Mouse (Mus musculus) G1E (cell line): ENCODE data around the gene Taldo1. TPM values are rescaled to one million over a fixed set of nuclear protein-coding genes. Genes with fewer than 3 reads are reported as not detected.

ENCODE experiments used
- ATAC-seq: 2 replicates; pipeline ENCODE4 v1.8.0; 2016; ENCODE audit warnings: mild to moderate bottlenecking; ENCODE audit not compliant: insufficient number of reproducible peaks, poor library complexity, low FRiP score, severe bottlenecking; ENCODE audit errors: extremely low read depth
- DNase-seq: peaks from one replicate; pipeline ENCODE4 v3.0.0; 2012; ENCODE audit warnings: low spot score
- H3K27me3 ChIP-seq: 2 replicates; pipeline ENCODE4 v1.6.1; 2012; ENCODE audit warnings: mild to moderate bottlenecking, low read length, inconsistent platforms; ENCODE audit not compliant: insufficient read depth
- H3K36me3 ChIP-seq: replicated peaks from 2 replicates; pipeline ENCODE3; 2012; ENCODE audit warnings: mild to moderate bottlenecking, inconsistent platforms
- H3K4me1 ChIP-seq: 2 replicates; pipeline ENCODE4 v1.6.1; 2012; ENCODE audit warnings: low read depth, low read length, inconsistent platforms, mixed read lengths; ENCODE audit not compliant: insufficient read depth
- H3K4me3 ChIP-seq: 2 replicates; pipeline ENCODE4 v1.5.1; 2012; ENCODE audit warnings: low read depth, mild to moderate bottlenecking, inconsistent platforms, low read length, moderate library complexity, mixed read lengths
- H3K9me3 ChIP-seq: replicated peaks from 2 replicates; pipeline ENCODE4 v1.6.1; 2012; ENCODE audit warnings: inconsistent platforms
- CTCF ChIP-seq: IDR thresholded peaks from 2 replicates; pipeline ENCODE4 v1.5.1; 2012; ENCODE audit warnings: low read depth, low read length, inconsistent platforms, mixed read lengths
- GATA1 ChIP-seq: IDR thresholded peaks from 2 replicates; pipeline ENCODE4 v1.6.1; 2012; ENCODE audit warnings: borderline replicate concordance, low read length, inconsistent platforms, mixed read lengths
- GATA2 ChIP-seq: IDR thresholded peaks from 2 replicates; pipeline ENCODE4 v1.6.1; 2012; ENCODE audit warnings: low read depth, low read length, inconsistent platforms, borderline replicate concordance
- POLR2AphosphoS5 ChIP-seq: IDR thresholded peaks from 2 replicates; pipeline ENCODE4 v1.6.1; 2012; ENCODE audit warnings: low read depth, low read length, inconsistent platforms; ENCODE audit not compliant: insufficient replicate concordance
- TAL1 ChIP-seq: conservative IDR thresholded peaks from 2 replicates; pipeline ENCODE4 v1.6.1; 2012; ENCODE audit warnings: low read depth, low read length, inconsistent platforms, mixed read lengths
- polyA plus RNA-seq: library from polyadenylated mRNA; stranded (reverse); fragments of >175 nt; gene quantifications from 2 replicates; pipeline ENCODE4 v1.2.3, GENCODE M21; 2012
- total RNA-seq, 2 experiments: library from RNA; stranded (forward) in 1 of 2; stranded (reverse) in 1 of 2; fragments of 200-1000 nt in 1 of 2; fragments of >200 nt in 1 of 2; fragmentation: Nextera tagmentation in 1 of 2; gene quantifications; 2 replicates each; pipeline ENCODE4 v1.2.3; 2014 to 2017

Taldo1 gene
- total and polyA plus RNA-seq, 3 experiments = 59.1 to 514 (median 336) TPM

DNA sequence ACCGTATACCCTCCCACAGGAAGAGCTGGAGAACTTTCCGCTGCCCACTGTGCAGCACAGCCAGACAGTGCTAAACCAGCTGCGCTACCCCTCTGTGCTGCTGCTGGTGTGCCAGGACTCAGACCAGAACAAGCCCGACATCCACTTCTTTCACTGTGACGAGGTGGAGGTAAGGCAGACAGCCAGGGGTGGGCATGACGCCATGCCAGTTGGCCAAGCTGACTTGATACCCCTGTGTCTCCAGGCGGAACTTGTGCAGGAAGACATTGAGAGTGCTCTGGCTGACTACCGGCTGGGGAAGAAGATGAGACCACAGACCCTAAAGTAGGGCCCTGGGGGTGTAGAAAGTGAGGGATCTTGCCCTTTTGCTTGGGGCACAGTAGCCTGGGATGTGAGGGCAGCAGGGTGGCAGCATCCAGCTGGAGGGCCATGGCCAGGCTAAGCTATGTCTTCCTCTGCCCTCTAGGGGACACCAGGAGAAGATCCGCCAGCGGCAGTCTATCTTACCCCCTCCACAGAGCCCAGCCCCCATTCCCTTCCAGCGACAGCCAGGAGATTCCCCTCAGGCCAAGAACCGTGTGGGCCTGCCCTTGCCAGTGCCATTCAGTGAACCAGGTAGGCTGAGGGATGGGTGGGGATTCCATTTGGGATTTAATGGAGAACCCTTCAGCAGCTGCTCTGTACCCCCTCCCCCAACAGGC is 36.2 kb upstream of the Taldo1 start:
- Histone ChIP-seq H3K4me3 (no peak overlapping the region), H3K36me3 (no peaks in the 10 kb centered on the region), H3K27me3 (peaks cover 55% of the 10 kb centered on the region), H3K4me1 (peaks cover 28% of the 10 kb centered on the region), H3K9me3 (no peaks in the 10 kb centered on the region)
- ATAC-seq (no peak), DNase-seq (no peak)
- TF ChIP-seq TAL1 (no peak), CTCF (no peak), POLR2AphosphoS5 (no peak), GATA2 (no peak), GATA1 (no peak)

DNA sequence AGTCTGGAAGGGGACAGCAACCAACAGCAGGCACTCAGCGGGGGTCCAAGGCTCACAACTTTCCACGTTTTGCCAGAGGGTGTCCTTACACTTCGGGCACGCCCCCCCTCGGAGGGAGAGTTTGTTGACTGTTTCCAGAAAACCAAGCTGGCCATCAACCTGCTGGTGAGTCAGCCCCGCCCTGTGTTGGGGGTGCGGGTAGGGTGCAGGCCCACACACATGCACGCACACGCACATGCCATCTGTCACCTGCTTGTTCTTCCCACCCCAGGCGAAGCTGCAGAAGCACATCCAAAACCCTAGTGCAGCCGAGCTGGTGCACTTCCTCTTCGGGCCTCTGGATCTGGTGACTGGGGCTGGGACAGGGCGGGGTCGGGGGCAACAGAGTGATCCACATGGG is 35.0 kb upstream of the Taldo1 start:
- TF ChIP-seq GATA2 = no peak
- TF ChIP-seq TAL1 = no peak
- no peak for TF ChIP-seq GATA1
- TF ChIP-seq POLR2AphosphoS5 = no peak
- TF ChIP-seq CTCF = no peak
- Histone ChIP-seq H3K4me1 (peaks cover 35% of the 10 kb centered on the region), H3K4me3 (peak overlapping the region; percentile 50; the same call in 1 of the 2 replicates), H3K9me3 (no peaks in the 10 kb centered on the region), H3K36me3 (no peaks in the 10 kb centered on the region), H3K27me3 (peaks cover 62% of the 10 kb centered on the region)
- DNase-seq = no peak
- no peak for ATAC-seq

DNA sequence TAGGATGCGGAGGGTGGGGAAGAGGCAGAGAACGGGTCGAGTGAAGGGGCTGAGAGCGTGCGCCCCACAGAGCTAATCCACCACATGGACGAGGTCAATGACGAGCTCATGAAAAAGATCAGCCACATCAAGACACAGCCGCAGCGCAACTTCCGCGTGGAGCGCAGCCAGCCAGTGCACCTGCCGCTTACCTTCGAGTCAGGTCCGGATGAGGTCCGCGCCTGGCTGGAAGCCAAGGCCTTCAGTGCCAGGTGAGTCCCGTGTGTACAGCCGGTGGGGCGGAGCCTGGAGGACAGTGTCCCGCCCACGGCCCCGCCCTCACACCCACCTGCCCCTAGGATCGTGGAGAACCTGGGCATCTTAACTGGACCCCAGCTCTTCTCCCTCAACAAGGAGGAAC is 30.5 kb upstream of the Taldo1 start:
- ATAC-seq (no peak), DNase-seq (no peak)
- no peaks in the 10 kb centered on the region for H3K9me3 ChIP-seq
- H3K4me3 ChIP-seq = no peak overlapping the region
- TF ChIP-seq GATA1 (no peak), GATA2 (no peak), TAL1 (no peak), CTCF (no peak), POLR2AphosphoS5 (no peak)
- peaks cover 56% of the 10 kb centered on the region for H3K4me1 ChIP-seq
- H3K27me3 ChIP-seq = peaks cover 35% of the 10 kb centered on the region
- H3K36me3 ChIP-seq = no peaks in the 10 kb centered on the region

DNA sequence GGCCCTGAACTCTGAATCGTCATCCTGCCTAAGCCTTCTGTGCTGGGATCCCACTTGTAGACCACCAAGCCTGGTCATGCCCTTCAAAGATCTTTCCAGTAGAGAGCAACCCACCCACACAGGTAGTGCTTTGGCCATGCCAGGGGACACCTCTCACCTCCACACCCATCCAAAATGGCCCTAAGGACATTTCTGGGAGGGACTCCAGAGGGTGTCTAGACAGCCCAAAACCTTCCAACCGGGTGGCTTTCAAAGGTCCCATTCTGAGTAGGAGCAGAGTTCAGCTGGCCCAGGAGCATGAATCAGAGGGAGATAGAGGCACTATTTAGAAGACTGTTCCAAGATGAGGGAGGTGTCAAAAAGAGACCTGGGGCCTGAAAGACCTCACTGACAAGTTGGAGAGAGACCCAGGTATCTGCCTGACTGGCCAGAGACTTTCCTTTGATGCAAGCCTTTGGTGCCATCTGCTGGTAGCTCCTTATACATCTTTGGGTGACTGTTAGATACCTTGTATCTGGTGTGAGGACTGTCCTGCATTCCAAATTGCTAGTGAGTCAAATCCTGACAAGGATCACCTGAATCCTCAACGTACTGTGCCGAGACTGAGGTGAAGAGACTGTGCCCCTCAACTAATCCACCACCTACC is 28.8 kb upstream of the Taldo1 start:
- no peak for TF ChIP-seq POLR2AphosphoS5
- no peak for TF ChIP-seq GATA1
- peak; percentile 61 for TF ChIP-seq CTCF
- H3K9me3 ChIP-seq = no peaks in the 10 kb centered on the region
- H3K4me1 ChIP-seq = peaks cover 50% of the 10 kb centered on the region
- ATAC-seq = peak; percentile 55; the same call in 1 of the 2 replicates
- H3K36me3 ChIP-seq = no peaks in the 10 kb centered on the region
- DNase-seq = peak; percentile 51
- peak overlapping the region; percentile 21; the same call in 1 of the 2 replicates for H3K4me3 ChIP-seq
- peaks cover 21% of the 10 kb centered on the region for H3K27me3 ChIP-seq

DNA sequence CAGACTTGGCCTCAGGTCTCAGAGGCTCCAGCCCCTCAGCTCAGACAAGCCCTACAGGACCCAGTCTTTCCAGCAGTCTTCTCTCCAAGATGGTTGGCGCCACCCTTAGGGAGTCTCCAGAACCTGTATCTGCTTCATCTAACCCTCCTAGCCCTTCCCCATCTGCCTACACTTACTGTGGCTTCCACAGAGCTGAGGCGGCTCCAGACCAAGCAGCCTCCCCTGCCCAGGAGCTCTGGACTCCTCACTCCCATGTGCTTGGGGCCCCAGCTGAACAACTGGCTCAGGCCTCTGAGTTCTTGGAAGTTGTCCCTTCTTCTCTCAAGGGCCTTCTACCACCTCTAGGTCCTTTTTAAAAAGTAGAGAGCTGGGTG is 28.3 kb upstream of the Taldo1 start:
- TF ChIP-seq TAL1 = no peak
- Histone ChIP-seq H3K27me3 (peaks cover 21% of the 10 kb centered on the region), H3K4me1 (peaks cover 52% of the 10 kb centered on the region), H3K4me3 (peak overlapping the region; percentile 21; the same call in 1 of the 2 replicates), H3K36me3 (no peaks in the 10 kb centered on the region), H3K9me3 (no peaks in the 10 kb centered on the region)
- DNase-seq (no peak), ATAC-seq (0 out of 2 replicates have a peak, but pooled peaks have one; percentile 23)

DNA sequence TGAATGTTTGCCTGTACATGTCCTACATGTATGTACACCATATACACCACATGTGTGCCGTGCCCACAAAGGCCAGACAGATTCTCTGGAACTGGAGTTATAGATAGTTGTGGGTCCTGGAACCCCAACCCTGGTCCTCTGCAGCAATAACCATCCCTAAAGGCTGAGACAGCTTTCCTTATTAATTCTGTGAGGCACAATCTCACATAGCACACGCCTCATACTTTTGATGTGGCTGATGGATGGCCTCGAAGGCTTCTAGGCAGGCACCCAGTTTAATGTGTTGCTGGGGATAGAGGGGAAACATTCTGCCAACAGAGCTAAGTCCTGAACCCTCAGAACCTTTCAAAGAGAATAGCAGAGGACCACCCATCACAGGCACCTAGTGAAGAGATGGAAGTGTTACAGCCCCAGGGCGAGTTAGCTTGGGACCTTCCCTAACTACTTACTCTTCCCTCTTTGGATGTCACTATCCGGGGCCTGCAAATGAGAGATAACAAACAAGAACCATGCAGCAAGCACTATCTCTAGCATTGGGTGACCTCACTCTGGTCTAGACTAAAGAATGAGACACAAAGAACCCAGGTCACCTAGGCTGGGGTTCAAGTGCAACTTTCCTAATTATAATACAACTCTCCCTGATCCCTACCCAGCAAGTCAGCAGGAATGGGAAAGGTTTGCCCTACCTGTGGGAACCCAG is 27.5 kb upstream of the Taldo1 start:
- H3K4me3 ChIP-seq = no peak overlapping the region
- no peaks in the 10 kb centered on the region for H3K36me3 ChIP-seq
- peaks cover 19% of the 10 kb centered on the region for H3K27me3 ChIP-seq
- H3K9me3 ChIP-seq = no peaks in the 10 kb centered on the region
- peak; percentile 44 for DNase-seq
- TF ChIP-seq GATA2 (no peak), TAL1 (peak; percentile 73)
- peaks cover 52% of the 10 kb centered on the region for H3K4me1 ChIP-seq
- ATAC-seq = peak; percentile 71
